Mouse (Mus musculus): ENCODE data around the gene Tmem129.
A peak's percentile ranks its signal among the peaks of the same experiment; 100 is the strongest.

Tmem129 gene

DNA sequence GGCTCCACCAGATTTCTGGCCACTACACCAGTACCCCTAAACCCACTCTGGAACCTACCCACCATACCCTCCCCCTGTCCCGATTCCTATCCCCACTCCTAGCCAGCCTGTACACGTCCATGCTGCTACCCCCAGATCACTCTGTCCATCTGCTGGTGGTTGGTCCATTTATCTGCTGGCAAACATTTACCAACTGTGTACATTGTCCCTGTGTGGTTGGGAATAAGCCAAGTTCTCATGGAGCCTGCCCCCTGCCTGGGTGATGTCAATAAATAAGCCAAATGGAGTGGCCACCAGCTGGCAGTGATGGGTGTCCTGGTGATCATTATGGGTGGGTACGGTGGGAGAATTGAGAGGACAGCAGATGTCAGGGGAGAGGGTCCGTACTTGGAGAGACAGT lies 28.9 kb upstream of the Tmem129 start:
- no peak for DNase-seq (ENCODE audit: low spot score in 2 of 2)

DNA sequence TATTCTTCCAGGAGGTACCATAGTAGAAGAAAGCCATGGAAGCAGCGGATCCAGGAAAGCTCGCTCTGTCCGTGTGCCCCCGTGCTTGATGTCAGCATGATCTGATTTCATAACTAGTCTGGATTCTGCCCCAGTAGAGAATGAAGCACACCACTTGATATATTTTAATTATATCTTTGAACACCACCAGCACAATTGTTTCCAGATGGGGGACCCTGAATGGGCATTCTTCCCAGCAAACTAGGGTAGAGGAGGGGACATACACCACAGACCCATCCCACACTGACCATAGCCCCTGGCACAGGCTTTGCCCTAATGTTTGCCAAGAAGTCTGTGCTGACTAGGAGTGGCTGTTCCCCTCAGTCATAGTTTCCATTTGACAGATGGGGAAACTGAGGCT lies 26.7 kb upstream of the Tmem129 start:
- no peak for DNase-seq (ENCODE audit: low spot score in 2 of 2)

DNA sequence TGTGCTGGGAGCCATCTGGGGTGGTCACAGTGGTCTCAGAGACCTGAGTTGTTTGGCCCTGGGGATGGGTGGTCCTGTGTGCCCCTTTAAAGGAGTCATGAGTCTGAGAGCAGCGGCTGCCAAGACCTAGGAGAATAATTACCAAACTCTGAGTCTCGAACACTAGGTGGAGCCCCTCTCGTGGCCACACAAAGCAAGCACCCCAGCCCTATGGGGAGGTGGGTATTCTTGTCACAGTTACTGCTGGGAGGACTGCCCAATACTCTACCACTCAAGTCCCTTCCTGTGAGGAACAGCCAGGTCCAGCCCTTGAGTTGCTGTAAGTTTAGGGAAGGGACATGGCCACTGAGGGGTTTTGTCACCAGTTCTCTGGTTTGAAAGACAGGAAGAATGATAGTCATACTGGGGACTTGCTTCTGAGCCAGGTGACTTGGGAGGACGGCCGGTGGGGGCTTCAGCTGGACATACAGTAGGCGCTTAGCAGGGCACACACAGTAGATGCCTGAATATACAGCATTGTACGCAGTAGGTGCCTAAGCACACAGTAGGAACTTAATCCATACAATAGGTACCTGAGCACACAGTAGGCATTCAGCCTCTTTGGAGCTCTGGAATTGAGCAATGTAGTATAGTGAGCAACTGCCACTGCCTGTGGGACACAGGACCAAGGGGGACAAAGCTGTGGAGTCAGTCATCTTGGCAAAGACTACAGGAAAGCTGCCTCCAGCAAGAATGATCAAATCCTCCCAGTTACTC lies 25.9 kb upstream of the Tmem129 start:
- no peak for DNase-seq (ENCODE audit: low spot score in 2 of 2)

DNA sequence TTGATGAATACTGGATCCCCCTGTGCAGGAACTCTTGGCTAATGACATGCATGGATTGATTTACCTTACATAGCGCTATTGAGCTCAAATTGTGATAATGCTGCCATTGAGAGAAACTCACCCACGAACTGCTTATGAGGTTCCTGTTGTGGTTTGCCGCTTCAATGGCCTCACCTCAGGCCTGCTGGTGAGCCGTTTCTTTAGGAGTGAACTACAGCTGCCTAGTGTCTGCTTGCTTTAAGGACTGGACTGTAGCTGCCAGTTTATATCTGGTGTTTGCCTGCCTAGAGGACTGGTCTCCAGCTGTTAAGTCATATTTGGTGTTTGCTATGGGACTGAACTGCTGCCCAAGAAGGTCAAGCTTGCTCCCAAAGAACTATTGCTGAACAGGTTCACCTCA lies 24.7 kb upstream of the Tmem129 start:
- DNase-seq (ENCODE audit: low spot score in 2 of 2) = no peak

DNA sequence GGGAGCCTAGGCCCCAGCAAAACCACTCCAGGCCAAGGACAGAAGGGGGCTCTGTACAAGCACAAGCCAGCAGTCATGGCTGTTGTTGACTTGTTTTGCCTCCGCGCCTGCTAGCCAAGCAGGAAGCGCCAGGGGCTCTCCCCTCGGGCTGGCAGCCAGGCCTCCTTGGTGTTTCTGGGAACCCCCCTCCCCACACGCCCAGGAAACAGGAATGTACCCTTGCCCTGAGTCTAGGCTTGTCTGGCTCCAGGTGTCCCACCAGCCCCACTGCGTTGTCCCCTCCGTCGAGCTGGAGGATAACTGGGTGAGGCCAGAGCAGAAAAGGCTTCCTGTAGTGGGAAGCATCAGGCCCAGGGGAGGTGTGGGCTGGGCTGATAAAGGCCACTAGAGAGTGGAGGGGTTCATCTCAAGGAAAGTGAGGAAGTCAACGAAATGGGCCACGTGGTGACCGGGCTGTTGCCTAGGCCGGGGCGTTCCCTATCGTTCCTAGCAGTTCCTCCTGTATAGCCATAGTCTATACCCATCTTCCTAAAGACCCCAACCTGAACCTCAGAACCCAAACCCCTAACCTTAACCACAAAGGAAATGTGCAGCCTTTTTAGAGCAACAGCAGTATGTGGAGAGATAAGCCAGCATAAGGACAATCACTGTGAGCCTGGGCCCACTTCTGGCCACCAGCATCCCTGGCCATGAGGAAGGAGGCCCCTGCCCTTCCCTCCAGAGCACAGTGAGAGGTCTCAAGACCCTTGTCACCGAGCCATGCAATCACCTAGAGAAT lies 23.6 kb upstream of the Tmem129 start:
- DNase-seq (ENCODE audit: low spot score in 2 of 2) = no peak

DNA sequence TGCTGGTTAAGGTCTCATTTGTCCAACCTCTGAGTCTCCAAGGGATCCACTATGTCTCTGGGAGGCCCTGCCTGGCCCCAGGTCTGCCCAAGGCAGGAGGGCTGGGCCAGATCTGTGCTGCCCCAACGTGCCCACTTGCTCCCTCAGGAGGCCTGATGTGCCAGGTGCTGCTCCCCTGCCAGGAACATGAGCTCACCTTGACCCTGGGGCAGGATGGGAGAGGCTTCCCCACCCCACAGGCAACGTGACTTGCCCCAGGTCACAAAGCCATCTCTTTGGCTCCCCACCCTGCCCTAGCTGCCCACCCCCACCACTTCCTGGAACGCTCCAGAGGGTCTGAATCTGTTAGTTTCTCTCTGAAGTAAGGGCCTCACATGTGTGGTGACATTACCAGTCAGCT lies 22.8 kb upstream of the Tmem129 start:
- no peak for DNase-seq (ENCODE audit: low spot score in 2 of 2)

DNA sequence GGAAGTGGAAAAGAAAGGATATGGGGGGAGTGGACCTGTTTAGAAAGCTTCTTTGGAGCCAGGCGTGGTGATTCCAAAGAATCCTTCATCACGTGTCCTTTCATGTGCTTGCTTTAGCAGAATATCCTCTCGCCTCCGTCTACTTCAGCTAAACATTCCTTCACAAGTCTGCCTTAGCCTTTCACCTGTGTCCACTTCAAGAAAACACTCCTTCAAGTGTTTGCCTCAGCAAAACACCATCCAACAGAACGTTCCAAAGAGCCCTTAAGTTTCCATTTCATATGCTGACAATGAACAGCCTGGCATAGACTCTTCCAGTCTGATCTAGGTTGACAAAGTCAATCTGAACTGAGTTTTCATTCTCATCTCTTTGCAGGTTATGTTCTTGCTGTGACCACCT lies 20.0 kb upstream of the Tmem129 start:
- no peak for DNase-seq (ENCODE audit: low spot score in 2 of 2)

DNA sequence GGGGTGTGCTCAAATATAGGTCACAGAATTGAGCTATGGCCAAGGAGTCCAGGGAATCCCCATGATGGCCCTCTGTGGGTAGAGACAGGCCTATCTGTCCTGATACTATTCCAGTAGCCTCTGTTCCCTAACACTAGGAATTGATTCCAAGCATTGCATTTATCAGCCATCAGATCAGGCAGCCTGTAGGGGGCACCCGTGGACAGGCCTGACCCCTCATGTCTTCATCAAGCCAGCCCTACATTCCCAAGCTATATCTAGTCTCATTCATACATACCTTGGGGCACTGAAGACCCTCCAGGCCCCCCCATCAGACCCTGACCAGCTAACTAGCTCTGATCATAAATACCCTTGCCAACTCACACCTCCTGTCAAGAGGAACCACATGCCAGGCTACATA lies 17.7 kb upstream of the Tmem129 start:
- no peak for DNase-seq (ENCODE audit: low spot score in 2 of 2)

DNA sequence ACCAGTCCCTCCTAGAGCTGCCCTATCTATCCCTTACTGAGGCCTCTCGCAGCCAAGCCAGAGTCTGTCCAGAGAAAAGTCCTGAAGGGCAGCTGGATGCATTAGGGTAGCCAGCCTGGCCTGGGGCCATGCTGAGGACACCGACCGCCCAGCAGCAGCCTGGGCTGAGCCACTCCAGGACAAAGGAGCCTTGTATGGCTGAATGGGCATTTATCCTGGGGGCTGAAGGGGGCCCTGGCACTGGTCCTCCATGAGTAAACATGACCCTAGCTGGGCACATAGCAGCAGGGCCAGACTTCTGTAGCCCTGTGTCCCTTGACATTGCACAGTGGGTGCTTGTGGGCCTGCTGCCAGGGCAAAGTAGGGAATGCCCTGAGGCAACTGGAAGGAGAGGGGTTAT lies 16.2 kb upstream of the Tmem129 start:
- DNase-seq (ENCODE audit: low spot score in 2 of 2) = no peak

DNA sequence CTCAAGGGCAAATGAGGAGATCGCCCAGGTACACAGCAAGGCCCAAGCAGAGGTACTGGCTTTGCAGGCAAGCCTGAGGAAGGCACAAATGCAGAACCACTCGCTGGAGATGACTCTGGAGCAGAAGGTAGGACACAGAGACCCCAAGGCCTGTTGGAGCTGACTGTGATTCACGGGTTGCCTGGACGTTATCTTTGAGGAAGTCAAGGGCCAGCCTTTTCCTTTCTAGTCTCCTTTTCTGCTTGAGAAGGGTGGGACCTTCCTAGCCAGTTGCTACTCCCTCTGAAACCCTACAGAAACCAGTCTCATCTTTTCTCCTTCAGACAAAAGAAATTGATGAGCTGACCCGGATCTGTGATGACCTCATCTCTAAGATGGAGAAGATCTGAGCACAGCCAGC lies 13.4 kb upstream of the Tmem129 start:
- DNase-seq (ENCODE audit: low spot score in 2 of 2) = no peak

DNA sequence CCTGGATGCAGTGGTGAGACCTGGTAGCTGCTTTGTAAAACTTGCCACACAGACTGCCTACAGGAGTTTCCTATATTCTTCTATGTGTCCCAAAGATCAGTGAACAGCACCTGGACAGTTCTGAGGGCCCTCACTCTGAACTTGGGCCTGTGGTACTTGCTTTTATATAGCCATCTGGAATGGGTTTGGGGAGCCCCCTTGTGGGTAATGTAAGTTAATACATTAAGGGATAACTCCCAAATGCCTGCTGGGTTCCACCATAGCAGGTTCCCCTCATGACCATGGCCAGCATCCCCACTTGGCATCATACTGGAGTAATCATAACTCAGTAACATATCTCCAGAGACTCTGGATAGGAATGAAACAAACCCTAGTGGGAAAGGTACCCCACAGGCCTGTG lies 10.0 kb upstream of the Tmem129 start:
- DNase-seq (ENCODE audit: low spot score in 2 of 2) = peak; percentile 17 to 55

DNA sequence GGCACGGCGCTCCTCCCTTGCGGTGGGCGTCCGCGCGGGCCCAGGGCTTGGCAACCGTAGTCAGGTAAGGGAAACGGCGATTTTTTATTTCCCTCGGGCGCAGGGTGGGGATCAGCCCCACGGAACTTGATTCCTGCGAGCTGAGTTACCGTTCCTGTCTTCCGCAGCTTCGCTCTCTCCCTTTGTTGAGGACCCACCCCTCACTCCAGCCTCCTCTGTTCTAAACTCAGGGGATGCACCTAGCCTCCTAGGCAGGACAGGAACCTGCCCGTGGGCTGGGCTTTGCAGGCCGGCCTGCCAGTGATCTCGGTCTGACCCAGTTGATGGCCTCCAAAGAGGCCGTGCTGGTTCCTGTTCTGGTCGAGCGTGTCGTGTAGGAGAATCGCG lies 441 bp upstream of the Tmem129 start:
- DNase-seq (ENCODE audit: low spot score in 2 of 2) = no peak

DNA sequence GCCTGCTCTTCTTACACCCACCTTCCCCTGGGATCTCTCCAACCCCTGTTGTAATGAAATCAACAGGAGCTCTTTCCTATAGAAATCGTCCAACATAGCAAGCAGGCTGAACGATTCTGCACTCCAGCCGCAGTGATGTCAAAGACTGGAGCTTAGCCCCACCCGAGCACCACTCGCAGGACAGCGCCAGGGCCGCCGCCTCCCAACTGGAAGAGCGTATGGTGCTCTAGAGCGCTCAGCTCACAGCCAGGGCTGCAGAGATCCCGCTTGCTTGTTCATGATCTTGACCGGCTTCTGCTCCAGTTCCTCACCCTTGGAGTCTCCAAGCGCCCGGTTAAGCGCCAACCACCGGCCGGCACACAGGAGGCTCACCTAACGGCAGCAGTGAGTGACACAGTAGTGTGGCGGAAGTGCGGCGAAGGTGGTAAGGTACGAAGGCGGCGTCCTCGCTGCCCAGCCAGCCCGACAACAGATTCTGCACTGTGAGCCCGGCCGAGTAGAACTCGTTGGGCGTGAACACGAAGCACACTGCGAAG lies 897 bp downstream of the Tmem129 start:
- no peak for DNase-seq (ENCODE audit: low spot score in 2 of 2)

DNA sequence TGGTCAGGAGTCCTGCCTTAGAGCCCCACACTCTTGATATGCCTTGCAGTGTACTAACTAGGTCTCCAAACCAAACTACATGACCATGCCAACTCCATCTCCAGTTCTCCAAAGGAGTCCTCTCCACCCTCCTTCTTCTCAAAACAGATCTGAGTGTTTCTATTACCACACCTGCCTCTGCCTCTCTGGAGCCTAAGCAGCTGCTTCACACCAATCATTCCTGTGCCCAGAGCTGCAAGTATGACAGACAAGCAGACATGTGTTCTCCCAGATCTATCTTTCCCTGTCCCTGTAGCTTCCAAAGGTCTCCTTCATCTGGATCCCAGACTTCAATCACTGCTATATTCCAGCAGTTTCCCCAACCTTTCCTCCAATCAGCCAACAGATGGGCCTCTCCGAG lies 1.5 kb downstream of the Tmem129 start:
- DNase-seq (ENCODE audit: low spot score in 2 of 2) = no peak

DNA sequence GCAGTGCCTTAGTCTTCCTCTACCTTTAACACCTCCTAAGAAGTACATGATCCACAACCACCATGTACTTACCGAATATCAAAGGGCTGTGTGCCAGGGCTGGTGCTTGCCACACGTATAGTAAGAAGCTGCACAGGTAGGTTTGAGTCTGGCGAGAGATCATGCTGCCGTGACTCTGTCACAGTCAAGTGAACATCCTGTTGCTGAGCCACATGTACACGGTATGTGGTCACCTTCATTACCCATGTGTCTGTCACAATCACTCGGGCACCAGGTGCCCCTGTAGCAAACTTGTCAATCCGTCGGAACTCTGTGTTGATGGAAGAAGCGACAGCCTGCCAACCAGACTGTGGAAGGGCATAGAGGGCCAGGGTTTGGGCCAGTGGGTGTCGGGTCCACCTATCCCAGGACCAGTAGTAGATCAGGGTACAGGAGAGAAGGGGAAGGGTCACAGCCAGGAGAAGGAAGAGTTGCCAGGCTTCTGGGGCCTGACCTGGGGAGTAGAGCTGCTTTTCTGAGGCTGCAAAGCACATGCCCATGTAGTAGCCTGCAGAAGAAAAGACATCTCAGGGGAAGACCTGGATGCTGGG lies 2.9 kb downstream of the Tmem129 start:
- no peak for DNase-seq (ENCODE audit: low spot score in 2 of 2)

DNA sequence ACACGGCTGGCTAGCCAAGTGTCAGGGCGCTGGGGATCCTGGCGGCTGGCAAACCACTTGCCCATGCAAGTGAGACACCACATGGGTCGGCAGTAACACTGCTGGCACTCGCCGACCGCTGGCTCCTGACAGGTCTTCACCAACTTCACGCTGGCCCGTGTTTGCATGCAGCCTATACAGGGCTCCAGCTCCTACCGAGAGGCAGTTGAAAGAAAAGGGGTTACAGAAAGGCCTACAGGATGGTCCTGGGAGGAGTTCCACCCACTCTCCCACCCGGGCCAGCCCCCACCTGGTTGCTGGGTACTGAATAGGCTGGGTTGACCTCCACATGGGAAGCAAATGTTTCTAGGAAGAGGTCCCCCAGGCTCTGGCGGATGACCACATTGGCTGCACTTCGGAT lies 3.8 kb downstream of the Tmem129 start:
- DNase-seq (ENCODE audit: low spot score in 2 of 2) = no peak

DNA sequence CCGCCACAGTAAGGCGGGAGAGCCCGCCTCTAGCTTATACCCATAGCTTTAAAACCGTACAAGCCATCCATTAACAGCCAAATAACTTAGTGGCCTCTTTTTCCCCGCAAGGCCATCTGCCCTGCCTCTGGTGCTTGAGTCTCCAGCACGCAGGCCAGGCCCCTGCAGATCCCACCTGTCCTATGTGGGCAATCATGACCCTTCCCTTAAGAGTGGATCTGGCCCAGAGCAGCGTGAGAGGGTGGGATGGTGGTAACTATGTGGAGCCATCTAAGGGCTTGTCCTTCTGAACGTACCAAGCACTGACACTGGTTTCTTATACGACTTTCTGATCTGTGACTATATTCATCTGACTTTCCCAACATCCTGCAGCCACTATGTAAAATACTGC lies 5.4 kb downstream of the Tmem129 start:
- no peak for DNase-seq (ENCODE audit: low spot score in 2 of 2)

DNA sequence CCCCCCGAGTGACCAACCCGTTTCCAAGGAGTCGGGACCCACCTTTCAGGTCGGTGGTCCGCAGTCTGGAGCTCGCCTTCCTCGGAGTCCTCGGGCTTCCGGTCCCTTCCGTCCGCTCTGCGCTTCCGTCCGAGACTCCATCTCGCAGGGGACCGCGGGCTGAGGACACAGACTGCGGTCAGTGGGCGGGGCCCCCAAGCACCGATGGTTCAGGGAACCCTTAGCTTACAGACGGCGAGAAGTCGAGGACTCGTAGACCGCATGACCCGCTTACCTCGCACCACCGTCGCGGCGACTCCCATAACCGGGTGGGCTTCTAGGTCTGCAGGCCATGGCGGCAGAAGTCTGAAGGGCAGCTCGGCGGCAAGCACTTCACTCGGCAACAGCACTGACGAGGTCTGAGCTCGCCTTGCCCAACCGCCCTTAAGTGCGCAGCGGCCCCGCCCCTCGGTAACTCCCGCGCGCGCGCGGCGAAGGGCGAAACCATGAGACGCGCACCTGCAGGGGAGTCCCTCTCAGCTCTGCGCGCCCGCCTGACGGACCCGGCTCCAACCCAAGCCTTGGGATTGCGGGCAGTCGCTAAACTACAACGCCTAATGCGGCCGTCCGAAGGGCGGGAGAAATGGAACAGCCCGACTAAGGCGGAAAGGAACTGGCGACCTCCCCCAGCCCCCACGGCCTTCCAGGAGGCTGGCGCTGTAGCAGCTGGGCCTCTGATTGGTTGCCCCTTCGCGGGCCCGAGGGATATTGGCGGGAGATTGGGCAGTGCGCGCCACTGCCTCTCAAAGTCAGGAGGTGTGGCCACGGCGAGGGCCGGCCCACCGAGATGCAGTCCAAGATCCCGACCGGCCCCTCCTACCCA lies 6.1 kb downstream of the Tmem129 start, which contains the start of gene Slbp:
TSS of gene Slbp (minus strand) at position 654 of the 862 bp plus-strand sequence.
- peak; percentile 96 to 97 for DNase-seq (ENCODE audit: low spot score in 2 of 2)

DNA sequence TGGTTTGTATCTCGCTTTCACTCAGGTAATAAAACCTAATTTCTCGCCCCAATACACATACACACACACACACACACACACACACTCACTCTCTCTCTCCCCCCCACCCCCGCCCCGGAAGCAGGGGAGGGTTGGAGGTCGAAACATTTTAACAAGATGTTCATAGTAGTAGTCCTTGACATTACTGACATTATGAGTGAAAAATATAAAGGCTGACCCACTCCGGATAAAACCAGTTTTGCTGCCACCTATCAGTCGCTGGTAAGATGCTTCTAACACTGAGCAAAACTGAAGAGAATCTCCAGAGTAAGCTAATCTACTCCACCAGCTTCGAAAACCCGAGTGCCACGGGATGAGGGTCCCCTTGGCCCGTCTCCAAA lies 6.7 kb downstream of the Tmem129 start:
- DNase-seq (ENCODE audit: low spot score in 2 of 2) = no peak

DNA sequence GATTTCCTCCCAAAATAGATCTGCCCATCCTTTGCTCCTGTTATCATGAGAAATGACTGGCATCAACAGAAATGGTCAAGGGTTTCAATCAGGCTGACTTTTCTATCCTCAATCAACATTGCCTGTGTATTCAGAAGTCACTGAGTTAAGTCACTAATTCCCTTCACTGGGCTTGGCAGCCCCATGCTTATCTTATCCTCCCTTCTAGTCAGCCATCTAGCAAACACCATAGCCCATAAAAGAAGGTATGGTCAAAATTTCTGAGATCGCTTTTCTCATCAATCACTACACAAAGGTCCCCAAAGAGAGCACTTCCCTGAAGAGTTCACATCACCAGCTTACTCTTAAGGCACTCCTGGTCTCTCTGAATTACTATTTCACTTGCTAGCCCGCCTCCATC lies 7.2 kb downstream of the Tmem129 start:
- no peak for DNase-seq (ENCODE audit: low spot score in 2 of 2)

DNA sequence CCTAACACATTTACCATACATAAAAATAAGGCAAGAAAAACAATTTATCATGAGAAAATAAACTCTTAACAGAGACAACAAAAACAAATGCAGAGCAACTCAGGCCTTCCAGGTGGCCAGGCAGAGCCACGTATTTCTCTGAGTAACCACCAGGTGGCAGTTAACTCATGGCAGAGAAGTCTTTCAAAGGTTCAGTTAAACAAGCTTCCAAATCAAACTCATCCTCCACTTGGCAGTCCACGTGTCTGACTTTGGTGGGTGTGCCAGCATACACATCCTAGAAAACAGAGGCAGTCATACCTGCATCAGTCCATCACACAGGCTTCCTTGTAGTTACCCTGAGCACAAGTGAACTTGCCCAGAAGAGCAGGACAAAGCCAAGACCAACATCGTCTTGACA lies 17.6 kb downstream of the Tmem129 start:
- DNase-seq (ENCODE audit: low spot score in 2 of 2) = peak; percentile 39 to 55

DNA sequence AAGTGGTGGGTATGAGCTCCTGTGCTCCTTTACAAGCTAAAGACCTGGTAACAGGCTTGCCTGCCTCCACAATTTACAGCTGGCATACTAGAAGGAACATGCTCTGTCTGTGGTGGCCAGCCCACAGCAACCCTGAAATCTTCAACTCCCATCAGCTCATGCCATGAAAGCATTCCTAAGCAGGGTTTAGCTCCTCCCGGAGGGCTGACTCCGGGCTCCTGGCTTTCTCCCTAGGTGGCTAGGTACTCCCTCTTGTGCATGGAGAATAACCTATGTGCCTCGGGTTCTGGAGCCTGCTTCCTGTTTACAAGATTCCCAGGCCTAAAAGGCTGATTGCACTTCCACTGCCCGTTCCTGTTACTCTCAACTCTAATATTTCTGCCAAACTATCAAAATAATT lies 19.4 kb downstream of the Tmem129 start:
- no peak for DNase-seq (ENCODE audit: low spot score in 2 of 2)

All from natural killer cell, adult 2 months (primary cell).